Mouse (Mus musculus) liver, embryonic 16.5 days (tissue): ENCODE data around the gene Gpx7. TPM values are rescaled to one million over a fixed set of nuclear protein-coding genes. Genes with fewer than 3 reads are reported as not detected.

ENCODE experiments used
- ATAC-seq: fragments of 200-750 bp; cut with Nextera tagmentation; 2 replicates; pipeline ENCODE4 v1.8.0; 2017; ENCODE audit warnings: low read depth, mild to moderate bottlenecking, moderate number of reproducible peaks, moderate library complexity
- H3K27ac ChIP-seq: fragments of 300-500 bp; sonication (generic); 2 replicates; pipeline ENCODE4 v1.5.1; 2014; ENCODE audit warnings: mild to moderate bottlenecking, low read length
- H3K27me3 ChIP-seq: fragments of 300-500 bp; sonication (generic); 2 replicates; pipeline ENCODE4 v1.6.1; 2014; ENCODE audit warnings: low read depth, low read length, mixed read lengths; ENCODE audit not compliant: control insufficient read depth, insufficient read depth
- H3K36me3 ChIP-seq: fragments of 300-500 bp; sonication (generic); 2 replicates; pipeline ENCODE4 v1.6.1; 2014; ENCODE audit warnings: mild to moderate bottlenecking; ENCODE audit not compliant: control insufficient read depth, insufficient read depth
- H3K4me1 ChIP-seq: fragments of 300-500 bp; sonication (generic); 2 replicates; pipeline ENCODE4 v1.6.1; 2014; ENCODE audit warnings: low read depth, low read length, mixed read lengths; ENCODE audit not compliant: control insufficient read depth
- H3K4me2 ChIP-seq: fragments of 300-500 bp; sonication (generic); 2 replicates; pipeline ENCODE4 v1.6.1; 2014; ENCODE audit warnings: low read depth, low read length, mixed read lengths
- H3K4me3 ChIP-seq: fragments of 300-500 bp; sonication (generic); 2 replicates; pipeline ENCODE4 v1.5.1; 2014; ENCODE audit warnings: low read depth, mild to moderate bottlenecking, low read length
- H3K9ac ChIP-seq: fragments of 300-500 bp; sonication (generic); 2 replicates; pipeline ENCODE4 v1.6.1; 2014; ENCODE audit warnings: low read depth, low read length
- H3K9me3 ChIP-seq: fragments of 300-500 bp; sonication (generic); replicated peaks from 2 replicates; pipeline ENCODE4 v1.6.1; 2016; ENCODE audit warnings: low read length; ENCODE audit not compliant: control insufficient read depth
- WGBS: fragments of 180-500 bp; shearing (Covaris S2); extraction: QIAGEN DNeasy Blood & Tissue Kit; methylation state at CpG from one replicate; pipeline ENCODE4 v1.1.7; 2014; ENCODE audit not compliant: insufficient replicate concordance; 5-methylcytosine and 5-hydroxymethylcytosine counted together
- polyA plus RNA-seq: library from polyadenylated mRNA; unstranded; fragments of >200 nt; fragmentation: Nextera tagmentation; extraction: Ambion mirVana; gene quantifications from 2 replicates; pipeline ENCODE4 v1.2.1, GENCODE M21; 2015

Gpx7 gene
- polyA plus RNA-seq, 1 experiment from 2014 or later, result 9.5 TPM

GRCm38 (mm10) chr4:108431561-108431936 is 24.8 kb upstream of the Gpx7 start:
- Histone ChIP-seq H3K27me3 (peaks cover 9% of the 10 kb centered on the region), H3K4me1 (peaks cover 8% of the 10 kb centered on the region; the same call in 1 of the 2 replicates), H3K4me2 (no peak overlapping the region), H3K36me3 (no peaks in the 10 kb centered on the region), H3K4me3 (no peak overlapping the region), H3K9me3 (no peaks in the 10 kb centered on the region), H3K9ac (no peak overlapping the region), H3K27ac (peak overlapping the region; percentile 34; the same call in 1 of the 2 replicates)
- ATAC-seq, result 0 out of 2 replicates have a peak, but pooled peaks have one; percentile 22
- WGBS, result 34% methylated on average over 2 of the region's 2 CpGs

- H3K36me3 ChIP-seq, result no peaks in the 10 kb centered on the region
- no peaks in the 10 kb centered on the region for H3K9me3 ChIP-seq
- H3K4me2 ChIP-seq, result no peak overlapping the region
- no peak for ATAC-seq
- 51% methylated on average over 4 of the region's 4 CpGs for WGBS
- H3K9ac ChIP-seq, result no peak overlapping the region
- H3K27me3 ChIP-seq, result peaks cover 9% of the 10 kb centered on the region
- no peak overlapping the region for H3K4me3 ChIP-seq
- H3K27ac ChIP-seq, result no peak overlapping the region; the same call in 1 of the 2 replicates
- H3K4me1 ChIP-seq, result peaks cover 10% of the 10 kb centered on the region; the same call in 1 of the 2 replicates
Observed at GRCm38 (mm10) chr4:108430656-108431560, 24.1 kb upstream of the Gpx7 start.

DNA sequence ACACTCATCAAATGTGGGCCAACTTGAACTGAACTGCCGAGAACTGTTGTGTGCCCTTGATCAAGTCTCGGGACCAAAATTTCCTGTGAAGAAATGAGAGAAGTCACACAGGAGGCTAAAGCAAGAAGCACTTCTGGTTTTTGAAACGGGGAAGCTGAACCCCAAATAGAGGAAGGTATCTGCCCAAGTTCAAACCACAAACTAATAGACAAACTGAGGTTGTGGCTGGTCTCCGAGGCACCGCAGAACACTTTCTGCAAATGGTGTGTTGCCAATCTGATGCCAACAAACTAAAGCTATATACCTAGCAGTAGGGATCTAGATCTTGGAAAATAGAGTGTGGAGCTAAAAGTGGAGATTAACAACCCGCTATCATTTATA is 21.6 kb upstream of the Gpx7 start:
- H3K9ac ChIP-seq, result no peak overlapping the region
- H3K4me3 ChIP-seq, result no peak overlapping the region
- no peaks in the 10 kb centered on the region for H3K9me3 ChIP-seq
- ATAC-seq, result no peak
- H3K36me3 ChIP-seq, result no peaks in the 10 kb centered on the region
- H3K4me1 ChIP-seq, result peaks cover 10% of the 10 kb centered on the region; the same call in 1 of the 2 replicates
- H3K4me2 ChIP-seq, result no peak overlapping the region
- H3K27me3 ChIP-seq, result peaks cover 9% of the 10 kb centered on the region
- WGBS, result 29% methylated on average over 6 of the region's 6 CpGs
- H3K27ac ChIP-seq, result no peak overlapping the region

DNA sequence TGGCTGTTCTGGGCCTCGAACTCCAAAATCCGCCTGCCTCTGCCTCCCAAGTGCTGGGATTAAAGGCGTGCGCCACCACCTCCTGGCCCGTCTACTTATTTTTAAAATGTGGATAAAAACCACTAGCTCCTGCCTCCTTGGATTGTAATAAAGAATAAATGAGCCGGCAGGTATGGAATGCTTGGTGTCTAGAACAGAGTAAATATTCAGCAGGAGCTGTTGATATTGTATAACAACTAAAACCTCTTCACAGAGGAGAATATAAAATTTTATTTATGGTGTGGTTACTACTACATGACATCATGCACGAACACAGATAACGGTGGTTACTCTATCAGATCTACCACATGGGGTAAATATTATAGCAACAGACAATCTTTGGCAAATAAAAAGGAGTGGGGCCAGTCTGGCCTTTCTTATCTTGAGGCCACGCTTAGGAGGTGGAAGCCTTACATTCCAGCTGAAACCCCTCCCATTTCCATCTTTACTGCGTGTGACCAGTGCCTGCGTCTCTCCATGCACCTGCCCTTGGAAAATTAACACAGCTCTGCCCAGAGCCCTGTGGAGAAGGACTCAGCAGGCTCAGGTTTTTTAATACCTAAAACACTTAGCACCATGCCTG is 21.1 kb upstream of the Gpx7 start:
- 38% methylated on average over 11 of the region's 11 CpGs for WGBS
- no peak overlapping the region for H3K27ac ChIP-seq
- no peaks in the 10 kb centered on the region for H3K36me3 ChIP-seq
- no peak overlapping the region for H3K4me2 ChIP-seq
- H3K27me3 ChIP-seq, result peaks cover 9% of the 10 kb centered on the region
- H3K4me3 ChIP-seq, result no peak overlapping the region
- H3K9ac ChIP-seq, result no peak overlapping the region
- peaks cover 10% of the 10 kb centered on the region; the same call in 1 of the 2 replicates for H3K4me1 ChIP-seq
- no peaks in the 10 kb centered on the region for H3K9me3 ChIP-seq
- 0 out of 2 replicates have a peak, but pooled peaks have one; percentile 34 for ATAC-seq

DNA sequence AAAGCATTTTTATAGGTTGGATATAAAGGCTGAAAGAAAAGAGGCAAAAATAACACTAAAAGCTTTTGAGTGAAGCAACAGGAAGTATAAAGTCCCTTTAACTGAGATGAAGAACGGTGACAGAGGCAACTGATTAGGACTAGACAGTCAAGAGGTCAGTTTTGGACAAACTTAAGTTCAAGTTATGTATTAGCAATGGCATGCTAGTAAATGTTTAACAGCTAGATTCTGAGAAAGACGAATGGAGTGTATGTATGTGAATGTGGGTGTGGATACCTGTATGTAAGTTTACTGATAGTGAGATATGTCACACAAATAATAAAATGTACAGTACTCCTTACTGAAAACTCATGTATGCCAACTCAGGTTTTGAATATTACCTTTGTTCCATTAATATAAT is 17.8 kb upstream of the Gpx7 start:
- Histone ChIP-seq H3K4me3 (no peak overlapping the region), H3K4me2 (no peak overlapping the region), H3K9me3 (no peaks in the 10 kb centered on the region), H3K27ac (peak overlapping the region; percentile 18), H3K9ac (no peak overlapping the region), H3K4me1 (peaks cover 10% of the 10 kb centered on the region; the same call in 1 of the 2 replicates), H3K36me3 (no peaks in the 10 kb centered on the region), H3K27me3 (no peaks in the 10 kb centered on the region)
- ATAC-seq, result peak; percentile 71
- WGBS, result 38% methylated on average over 2 of the region's 2 CpGs

DNA sequence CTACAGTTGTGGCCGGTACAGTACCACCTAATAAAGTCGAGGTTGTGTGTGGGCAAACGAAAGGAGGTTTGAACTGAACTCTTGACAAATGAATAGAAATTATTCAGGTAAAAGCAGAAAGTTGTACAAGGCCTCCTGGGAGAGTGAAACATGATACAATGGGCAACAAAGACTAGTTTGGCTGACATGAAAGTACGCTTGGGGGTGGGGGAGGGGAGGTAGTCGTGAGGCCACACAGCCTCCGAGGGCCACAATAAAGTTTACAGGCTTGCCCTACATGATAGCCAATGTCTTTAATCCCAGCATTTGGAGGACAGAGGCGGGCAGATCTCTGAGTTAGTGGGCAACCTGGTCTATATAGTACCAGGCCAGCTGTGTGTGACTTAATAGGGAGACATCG is 860 bp upstream of the Gpx7 start:
- H3K36me3 ChIP-seq, result no peaks in the 10 kb centered on the region
- H3K4me2 ChIP-seq, result no peak overlapping the region
- H3K9me3 ChIP-seq, result no peaks in the 10 kb centered on the region
- H3K4me3 ChIP-seq, result no peak overlapping the region
- 40% methylated on average over 8 of the region's 8 CpGs for WGBS
- no peak for ATAC-seq
- no peak overlapping the region for H3K27ac ChIP-seq
- no peak overlapping the region for H3K9ac ChIP-seq
- peaks cover 13% of the 10 kb centered on the region for H3K27me3 ChIP-seq
- H3K4me1 ChIP-seq, result no peaks in the 10 kb centered on the region; the same call in 1 of the 2 replicates

DNA sequence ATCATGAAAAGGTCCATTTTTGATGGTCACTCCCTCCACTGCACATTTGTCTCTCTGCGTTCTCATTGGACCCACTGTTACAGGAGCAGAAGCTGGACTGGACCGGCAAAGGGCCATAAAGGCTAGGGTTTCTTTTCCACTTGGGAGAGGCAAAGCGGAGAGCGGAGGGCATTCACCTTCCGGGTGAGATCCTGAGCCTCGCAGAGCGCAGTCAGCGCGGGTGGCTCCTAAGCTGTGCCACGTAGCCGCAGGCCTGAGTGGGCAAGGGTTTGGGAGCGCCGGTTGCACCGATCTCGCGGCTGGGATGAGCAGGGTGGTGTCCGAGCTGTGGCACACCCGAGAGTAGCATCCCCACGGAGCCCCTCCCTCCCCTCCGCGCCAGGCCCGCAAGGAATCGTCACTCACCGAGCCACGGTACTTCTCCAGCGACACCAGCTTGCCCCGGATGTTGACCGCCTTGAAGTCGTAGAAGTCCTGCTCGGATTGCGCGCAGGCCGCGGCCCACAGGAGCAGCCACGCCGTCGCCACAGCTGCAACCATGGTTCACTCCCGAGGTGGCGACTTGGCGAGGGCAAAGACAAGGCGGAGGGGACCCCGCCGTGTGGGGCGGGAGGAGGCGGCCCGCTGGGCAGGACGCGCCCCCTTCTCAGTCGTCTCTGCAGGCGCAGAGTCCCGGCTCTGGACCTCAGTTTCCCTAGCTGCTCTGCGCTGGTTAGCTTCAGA is 462 bp downstream of the Gpx7 start:
- no peak for ATAC-seq
- Histone ChIP-seq H3K27ac (peak overlapping the region; percentile 24), H3K27me3 (peaks cover 13% of the 10 kb centered on the region), H3K4me1 (no peaks in the 10 kb centered on the region; the same call in 1 of the 2 replicates), H3K4me2 (peak overlapping the region; percentile 62), H3K36me3 (no peaks in the 10 kb centered on the region), H3K9ac (peak overlapping the region; percentile 52), H3K4me3 (peak overlapping the region; percentile 54), H3K9me3 (no peaks in the 10 kb centered on the region)
- 4% methylated on average over 46 of the region's 52 CpGs for WGBS

DNA sequence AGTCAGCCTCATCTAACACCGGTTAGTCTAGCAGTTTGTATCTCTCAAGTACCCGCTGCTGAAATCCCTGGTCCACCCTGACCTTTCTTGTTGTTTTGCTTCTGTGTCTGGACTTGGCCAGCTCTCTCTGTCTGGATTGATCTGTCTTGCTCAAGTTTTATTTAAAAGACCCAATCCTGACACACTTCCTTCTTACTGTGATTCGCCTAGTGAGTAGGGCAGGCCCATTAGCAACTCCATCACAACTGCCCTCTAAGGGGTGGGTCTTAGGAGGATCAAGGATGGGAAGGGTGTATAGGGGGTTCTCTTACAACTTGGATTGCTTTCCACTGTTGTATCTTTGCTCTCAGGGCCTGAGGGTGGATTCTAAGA is 1.0 kb downstream of the Gpx7 start:
- no peak overlapping the region for H3K27ac ChIP-seq
- ATAC-seq, result no peak
- H3K27me3 ChIP-seq, result peaks cover 13% of the 10 kb centered on the region
- peak overlapping the region; percentile 62 for H3K4me2 ChIP-seq
- peak overlapping the region; percentile 54 for H3K4me3 ChIP-seq
- H3K9ac ChIP-seq, result peak overlapping the region; percentile 52
- H3K9me3 ChIP-seq, result no peaks in the 10 kb centered on the region
- 49% methylated on average over 3 of the region's 3 CpGs for WGBS
- no peaks in the 10 kb centered on the region; the same call in 1 of the 2 replicates for H3K4me1 ChIP-seq
- H3K36me3 ChIP-seq, result no peaks in the 10 kb centered on the region
